Mouse (Mus musculus) liver, embryonic 14.5 days (tissue): ENCODE measurements around the gene Traf7. TPM values are rescaled to one million over a fixed set of nuclear protein-coding genes. Genes with fewer than 3 reads are reported as not detected.
A peak's percentile ranks its signal among the peaks of the same experiment; 100 is the strongest.

ENCODE experiments used
- ATAC-seq: fragments of 200-750 bp; cut with Nextera tagmentation; 2 replicates; pipeline ENCODE4 v1.8.0; 2017; ENCODE audit warnings: moderate number of reproducible peaks, mild to moderate bottlenecking, moderate library complexity; ENCODE audit not compliant: insufficient read depth
- DNase-seq, 3 experiments: peaks; one replicate each; pipeline ENCODE4 v3.0.0-alpha.2; 2012 to 2013; ENCODE audit warnings: low read depth in 3 of 3, low spot score in 3 of 3
- H3K27ac ChIP-seq: fragments of 300-500 bp; sonication (generic); 2 replicates; pipeline ENCODE4 v1.5.1; 2014; ENCODE audit warnings: moderate library complexity, mild to moderate bottlenecking, control low read depth, inconsistent platforms
- H3K27me3 ChIP-seq: fragments of 300-500 bp; sonication (generic); 2 replicates; pipeline ENCODE4 v1.6.1; 2014; ENCODE audit warnings: mild to moderate bottlenecking, low read length, moderate library complexity; ENCODE audit not compliant: control insufficient read depth, insufficient read depth
- H3K36me3 ChIP-seq: fragments of 300-500 bp; sonication (generic); replicated peaks from 2 replicates; pipeline ENCODE4 v1.6.1; 2014; ENCODE audit warnings: low read depth; ENCODE audit not compliant: control insufficient read depth, insufficient read depth
- H3K4me1 ChIP-seq, 2 experiments: fragments of 200-500 bp in 1 of 2; fragments of 300-500 bp in 1 of 2; sonication (generic) in 1 of 2; replicated peaks; 2 replicates each; pipeline ENCODE4 v1.6.1; 2012 to 2014; ENCODE audit warnings: antibody characterized with exemption in 1 of 2, inconsistent platforms in 1 of 2, low read length in 1 of 2; ENCODE audit not compliant: control insufficient read depth in 2 of 2, insufficient read depth in 2 of 2
- H3K4me2 ChIP-seq: fragments of 300-500 bp; sonication (generic); 2 replicates; pipeline ENCODE4 v1.6.1; 2014; ENCODE audit warnings: low read depth, mild to moderate bottlenecking, control low read depth, moderate library complexity
- H3K4me3 ChIP-seq, 2 experiments: fragments of 200-500 bp in 1 of 2; fragments of 300-500 bp in 1 of 2; sonication (generic) in 1 of 2; 2 replicates each; pipeline ENCODE4 v1.5.1; 2012 to 2014; ENCODE audit warnings: low read depth in 2 of 2, low read length in 2 of 2, mild to moderate bottlenecking in 2 of 2, control low read depth in 1 of 2, inconsistent platforms in 1 of 2, moderate library complexity in 1 of 2; ENCODE audit not compliant: insufficient read depth in 1 of 2
- H3K9ac ChIP-seq: fragments of 300-500 bp; sonication (generic); replicated peaks from 2 replicates; pipeline ENCODE4 v1.6.1; 2014; ENCODE audit warnings: mild to moderate bottlenecking, control low read depth, moderate library complexity
- H3K9me3 ChIP-seq: fragments of 300-500 bp; sonication (generic); 2 replicates; pipeline ENCODE4 v1.6.1; 2016; ENCODE audit warnings: low read length, mixed read lengths; ENCODE audit not compliant: control insufficient read depth
- CTCF ChIP-seq: IDR thresholded peaks from 2 replicates; pipeline ENCODE4 v1.5.1; 2016; ENCODE audit warnings: antibody characterized with exemption, low read depth, control low read depth
- EP300 ChIP-seq: IDR thresholded peaks from 2 replicates; pipeline ENCODE4 v1.6.1; 2016; ENCODE audit warnings: antibody characterized with exemption, low read depth
- WGBS: fragments of 180-500 bp; shearing (Covaris S2); extraction: QIAGEN DNeasy Blood & Tissue Kit; methylation state at CpG from one replicate; pipeline ENCODE4 v1.1.7; 2014; ENCODE audit not compliant: insufficient replicate concordance; 5-methylcytosine and 5-hydroxymethylcytosine counted together
- polyA plus RNA-seq, 2 experiments: library from polyadenylated mRNA; depleted of rRNA in 1 of 2; stranded (reverse) in 1 of 2; unstranded in 1 of 2; fragments of >200 nt; fragmentation: Nextera tagmentation in 1 of 2; extraction: Ambion mirVana in 1 of 2; gene quantifications; 2 replicates each; pipeline versions ENCODE4 v1.2.1 to v1.2.3; 2012 to 2014

Gene Traf7
- polyA plus RNA-seq, 2 experiments, result 25.6 to 64.2 TPM

DNA sequence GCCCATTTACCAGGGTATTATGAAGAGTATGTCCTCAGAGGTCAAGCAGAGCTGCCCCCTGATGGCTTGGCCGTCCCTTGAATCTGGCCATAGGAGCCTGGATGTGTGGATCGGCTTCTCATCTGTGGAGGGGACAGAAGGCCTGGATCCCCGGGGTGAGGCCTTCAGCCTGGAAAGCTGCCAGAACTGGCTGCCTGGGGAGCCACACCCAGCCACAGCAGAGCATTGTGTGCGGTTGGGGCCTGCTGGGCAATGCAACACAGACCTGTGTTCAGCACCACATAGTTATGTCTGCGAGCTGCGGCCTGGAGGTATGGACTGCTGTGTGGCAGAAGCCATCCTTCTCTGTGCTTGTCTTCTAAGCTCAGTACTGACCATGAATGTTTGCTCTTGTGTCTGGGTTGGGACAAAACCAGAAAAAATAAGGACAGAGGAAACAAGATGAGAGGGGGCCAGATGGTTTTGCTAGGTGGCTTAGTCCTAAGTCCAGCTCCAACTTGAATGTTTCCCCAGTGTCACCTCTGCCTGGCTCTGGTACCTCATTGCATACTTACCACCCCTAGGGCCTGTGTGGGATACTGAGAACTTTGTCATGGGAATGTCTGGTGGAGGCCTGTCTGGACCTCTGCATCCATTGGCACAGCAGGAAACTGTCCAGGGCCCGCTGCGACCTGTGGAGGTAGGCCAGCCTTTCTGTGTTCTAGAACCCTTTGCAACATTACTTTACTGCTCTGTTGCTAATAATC, 39.5 kb upstream of the Traf7 start:
- TF ChIP-seq CTCF (no peak), EP300 (no peak)

DNA sequence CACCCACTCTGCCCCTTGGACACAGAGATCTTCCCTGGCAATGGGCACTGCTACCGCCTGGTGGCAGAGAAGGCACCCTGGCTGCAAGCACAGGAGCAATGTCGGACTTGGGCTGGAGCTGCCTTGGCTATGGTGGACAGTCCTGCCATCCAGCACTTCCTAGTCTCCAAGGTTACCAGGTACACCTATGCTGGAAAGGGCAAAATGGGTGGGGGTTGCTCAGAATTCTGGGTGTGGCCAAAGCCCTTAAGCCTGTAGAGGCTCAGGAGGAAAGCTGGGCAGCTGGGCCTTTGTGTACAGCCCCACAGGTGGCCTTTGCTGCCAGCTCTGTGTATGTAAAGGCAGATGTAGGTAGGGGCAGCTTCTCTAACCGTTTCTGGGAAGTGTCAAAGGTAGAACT, 38.1 kb upstream of the Traf7 start:
- Histone ChIP-seq H3K27me3 (no peaks in the 10 kb centered on the region), H3K36me3 (no peaks in the 10 kb centered on the region), H3K4me2 (no peak overlapping the region), H3K4me1 (peaks cover 3 to 7% of the 10 kb centered on the region in 2 experiments; a peak in 2 of 4 replicates), H3K9ac (no peak overlapping the region), H3K9me3 (no peaks in the 10 kb centered on the region), H3K27ac (no peak overlapping the region), H3K4me3 (no peak overlapping the region)
- 65% methylated on average over 3 of the region's 3 CpGs for WGBS
- DNase-seq, result no peak
- ATAC-seq, result no peak
- peak; percentile 11; the same call in 1 of the 2 replicates for TF ChIP-seq CTCF
- no peak for TF ChIP-seq EP300

More for the DNA sequence above, 39.5 kb upstream of the Traf7 start:
- no peak overlapping the region for H3K27ac ChIP-seq
- H3K27me3 ChIP-seq, result no peaks in the 10 kb centered on the region
- peak; percentile 59 for ATAC-seq
- 44% methylated on average over 8 of the region's 8 CpGs for WGBS
- H3K4me1 ChIP-seq, result peaks cover 3 to 7% of the 10 kb centered on the region in 2 experiments; a peak in 2 of 4 replicates
- DNase-seq, result peak; percentile 9 to 13 (median 10)
- H3K36me3 ChIP-seq, result no peaks in the 10 kb centered on the region
- no peak overlapping the region for H3K4me2 ChIP-seq
- no peak overlapping the region for H3K4me3 ChIP-seq
- H3K9me3 ChIP-seq, result no peaks in the 10 kb centered on the region
- no peak overlapping the region; the same call in 1 of the 2 replicates for H3K9ac ChIP-seq

DNA sequence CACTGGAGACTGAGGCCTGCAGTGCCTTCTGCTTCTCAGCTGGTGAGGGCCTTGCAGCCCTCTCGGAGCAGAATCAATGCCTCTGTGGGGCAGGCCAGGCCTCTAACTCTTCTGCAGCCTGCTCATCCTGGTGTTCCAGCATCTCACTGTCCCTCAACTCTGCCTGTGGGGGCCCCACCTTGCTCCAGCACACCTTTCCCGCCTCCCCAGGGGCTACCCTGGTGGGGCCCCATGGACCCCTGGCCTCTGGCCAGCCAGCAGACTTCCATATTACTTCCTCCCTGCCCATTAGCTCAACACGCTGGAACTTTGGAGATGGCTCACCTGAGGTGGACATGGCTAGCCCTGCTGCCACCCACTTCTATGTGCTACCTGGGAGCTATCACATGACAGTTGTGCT, 37.4 kb upstream of the Traf7 start:
- no peak overlapping the region for H3K4me3 ChIP-seq
- no peaks in the 10 kb centered on the region for H3K9me3 ChIP-seq
- no peak for TF ChIP-seq EP300
- TF ChIP-seq CTCF, result no peak
- no peak overlapping the region for H3K4me2 ChIP-seq
- ATAC-seq (no peak), DNase-seq (no peak)
- H3K27ac ChIP-seq, result no peak overlapping the region
- peaks cover 3 to 7% of the 10 kb centered on the region in 2 experiments; a peak in 2 of 4 replicates for H3K4me1 ChIP-seq
- no peak overlapping the region for H3K9ac ChIP-seq
- WGBS, result 67% methylated on average over 3 of the region's 3 CpGs
- no peaks in the 10 kb centered on the region for H3K27me3 ChIP-seq
- no peaks in the 10 kb centered on the region for H3K36me3 ChIP-seq

DNA sequence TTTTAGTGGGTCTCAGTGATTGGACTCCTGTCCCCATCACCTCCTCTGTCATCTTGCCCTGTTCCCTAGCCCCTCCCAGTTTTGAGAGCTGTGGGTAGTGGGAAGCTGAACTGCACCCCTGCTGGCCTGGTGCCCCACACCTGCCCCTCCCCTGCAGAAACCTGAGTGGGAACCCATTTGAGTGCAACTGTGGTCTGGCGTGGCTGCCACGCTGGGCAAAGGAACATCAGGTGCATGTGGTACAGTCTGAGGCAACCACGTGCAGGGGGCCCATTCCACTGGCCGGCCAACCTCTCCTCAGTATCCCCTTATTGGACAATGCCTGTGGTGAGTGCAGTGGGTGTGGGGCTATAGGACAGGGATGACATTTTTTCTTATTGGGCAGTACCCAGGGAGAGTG, 36.7 kb upstream of the Traf7 start:
- no peak overlapping the region for H3K4me2 ChIP-seq
- ATAC-seq, result no peak
- H3K27ac ChIP-seq, result no peak overlapping the region
- no peak overlapping the region for H3K9ac ChIP-seq
- peaks cover 5 to 7% of the 10 kb centered on the region in 2 experiments; a peak in 2 of 4 replicates for H3K4me1 ChIP-seq
- H3K36me3 ChIP-seq, result no peaks in the 10 kb centered on the region
- 74% methylated on average over 4 of the region's 4 CpGs for WGBS
- no peak overlapping the region for H3K4me3 ChIP-seq
- TF ChIP-seq EP300 (no peak), CTCF (no peak)
- no peaks in the 10 kb centered on the region for H3K9me3 ChIP-seq
- no peak for DNase-seq
- no peaks in the 10 kb centered on the region for H3K27me3 ChIP-seq

- WGBS, result 44% methylated on average over 5 of the region's 5 CpGs
Measured at GRCm38 (mm10) chr17:24563638-24564037, 35.9 kb upstream of the Traf7 start.

More at GRCm38 (mm10) chr17:24563638-24564037, 35.9 kb upstream of the Traf7 start:
- no peak overlapping the region for H3K9ac ChIP-seq
- no peak overlapping the region for H3K27ac ChIP-seq
- no peaks in the 10 kb centered on the region for H3K27me3 ChIP-seq
- H3K4me1 ChIP-seq, result peaks cover 6 to 7% of the 10 kb centered on the region in 2 experiments; a peak in 2 of 4 replicates
- H3K4me2 ChIP-seq, result no peak overlapping the region
- H3K36me3 ChIP-seq, result no peaks in the 10 kb centered on the region
- no peak for TF ChIP-seq EP300
- no peak for TF ChIP-seq CTCF
- ATAC-seq (no peak), DNase-seq (no peak)
- H3K9me3 ChIP-seq, result no peaks in the 10 kb centered on the region
- no peak overlapping the region for H3K4me3 ChIP-seq
